Mouse (Mus musculus): Measurements from ENCODE around the gene Ppp4r1. TPM values are rescaled to one million over a fixed set of nuclear protein-coding genes. Genes with fewer than 3 reads are reported as not detected.

Ppp4r1 gene
- total RNA-seq, 2 experiments from 2014 or later = 12.0 to 24.7 TPM

- ATAC-seq (replicated peaks; ENCODE audit: low FRiP score, poor library complexity, severe bottlenecking) = no peak
Observed at GRCm38 (mm10) chr17:65796056-65796455, 13.7 kb downstream of the Ppp4r1 start.

DNA sequence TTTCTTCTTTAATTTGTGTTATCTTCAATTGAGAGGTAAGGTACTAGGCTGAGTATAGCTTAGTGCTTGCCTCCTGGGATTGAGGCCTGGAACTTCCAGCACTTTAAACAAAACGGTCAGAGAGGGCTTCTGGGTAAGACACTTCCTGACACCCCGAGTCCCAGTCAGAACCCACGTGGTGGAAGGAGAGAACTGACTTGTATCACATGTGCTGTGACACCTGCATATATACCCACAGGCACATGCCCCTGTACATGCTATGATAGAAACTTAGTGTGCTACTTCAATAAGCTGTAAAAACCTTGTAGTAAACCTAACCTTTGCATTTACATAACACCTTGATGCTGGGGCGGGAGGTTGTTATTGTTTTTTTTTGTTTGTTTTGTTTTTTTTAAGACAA lies 16.1 kb downstream of the Ppp4r1 start:
- no peak for ATAC-seq (replicated peaks; ENCODE audit: low FRiP score, poor library complexity, severe bottlenecking)

DNA sequence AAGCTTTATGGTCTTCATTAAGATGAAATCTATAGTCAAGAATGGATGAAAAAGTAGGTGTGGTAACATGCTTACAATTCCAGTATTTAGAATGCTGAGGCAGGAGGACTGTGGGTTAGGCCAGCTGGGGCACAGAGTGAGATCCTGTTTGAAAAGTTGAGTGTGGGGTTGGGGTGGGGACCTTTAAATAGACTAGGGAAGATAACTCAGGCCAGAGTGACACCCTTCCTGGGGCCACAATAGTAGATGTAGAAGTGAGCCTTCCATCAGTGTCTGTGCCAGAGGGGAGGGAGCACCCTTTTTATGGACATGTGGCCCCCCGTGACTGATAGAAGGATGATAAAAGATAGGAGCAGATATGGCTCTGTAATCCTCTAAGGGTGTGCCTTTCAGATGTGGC lies 17.0 kb downstream of the Ppp4r1 start:
- no peak for ATAC-seq (replicated peaks; ENCODE audit: low FRiP score, poor library complexity, severe bottlenecking)

DNA sequence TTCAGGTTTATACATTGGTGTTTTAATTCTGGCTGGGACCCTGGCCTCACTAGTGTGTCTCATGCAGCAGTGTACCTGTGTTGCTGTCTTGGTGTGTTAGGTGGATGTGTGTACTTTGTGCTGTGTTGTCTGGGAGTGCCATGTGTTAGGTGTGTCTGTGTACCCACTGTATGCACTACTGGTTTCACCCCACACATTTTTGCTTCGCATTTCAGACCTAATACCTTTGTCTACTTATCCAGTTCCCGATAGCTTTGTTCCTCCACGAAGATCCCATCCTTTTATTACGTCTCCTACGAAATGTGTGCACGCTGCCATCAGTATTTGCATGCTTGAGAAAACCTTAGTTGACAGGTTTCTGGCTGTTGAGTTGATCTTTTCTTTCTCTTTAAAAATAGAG lies 18.1 kb downstream of the Ppp4r1 start:
- ATAC-seq (replicated peaks; ENCODE audit: low FRiP score, poor library complexity, severe bottlenecking) = no peak

- no peak for ATAC-seq (replicated peaks; ENCODE audit: low FRiP score, poor library complexity, severe bottlenecking)
Observed at GRCm38 (mm10) chr17:65802026-65802425, 19.7 kb downstream of the Ppp4r1 start.

- no peak for ATAC-seq (replicated peaks; ENCODE audit: low FRiP score, poor library complexity, severe bottlenecking)
Observed at GRCm38 (mm10) chr17:65805966-65806365, 23.6 kb downstream of the Ppp4r1 start.

GRCm38 (mm10) chr17:65806416-65806815 lies 24.0 kb downstream of the Ppp4r1 start:
- no peak for ATAC-seq (replicated peaks; ENCODE audit: low FRiP score, poor library complexity, severe bottlenecking)

- ATAC-seq (replicated peaks; ENCODE audit: low FRiP score, poor library complexity, severe bottlenecking) = no peak
Observed at GRCm38 (mm10) chr17:65811032-65811431, 28.7 kb downstream of the Ppp4r1 start.

- no peak for ATAC-seq (replicated peaks; ENCODE audit: low FRiP score, poor library complexity, severe bottlenecking)
Observed at GRCm38 (mm10) chr17:65813763-65814162, 31.4 kb downstream of the Ppp4r1 start.

- ATAC-seq (replicated peaks; ENCODE audit: low FRiP score, poor library complexity, severe bottlenecking) = no peak
Observed at GRCm38 (mm10) chr17:65820197-65820596, 37.8 kb downstream of the Ppp4r1 start.

DNA sequence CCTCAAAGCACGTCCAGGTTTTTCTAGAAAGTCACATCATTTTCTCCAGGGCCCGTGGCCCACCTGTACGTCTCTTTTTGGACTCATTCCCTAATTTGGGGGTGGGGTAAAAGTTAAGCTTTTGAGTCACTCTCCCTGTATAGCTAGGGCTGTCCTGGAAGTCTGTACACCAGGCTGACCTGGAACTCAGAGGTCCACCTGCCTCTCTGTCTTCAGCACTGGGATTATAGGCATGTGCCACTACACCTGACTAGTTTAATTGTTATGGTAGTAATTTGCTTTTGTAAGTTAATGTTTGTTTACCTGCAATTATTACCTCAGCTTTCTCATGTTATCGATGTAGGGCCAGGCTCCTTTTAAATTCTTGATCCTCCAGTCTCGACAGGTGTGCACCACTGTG lies 40.0 kb downstream of the Ppp4r1 start:
- no peak for ATAC-seq (replicated peaks; ENCODE audit: low FRiP score, poor library complexity, severe bottlenecking)

- ATAC-seq (replicated peaks; ENCODE audit: low FRiP score, poor library complexity, severe bottlenecking) = no peak
Observed at GRCm38 (mm10) chr17:65824246-65824645, 41.9 kb downstream of the Ppp4r1 start.

- ATAC-seq (replicated peaks; ENCODE audit: low FRiP score, poor library complexity, severe bottlenecking) = 0 out of 2 replicates have a peak, but pooled peaks have one; percentile 42
Observed at GRCm38 (mm10) chr17:65826257-65826656, 43.9 kb downstream of the Ppp4r1 start.

DNA sequence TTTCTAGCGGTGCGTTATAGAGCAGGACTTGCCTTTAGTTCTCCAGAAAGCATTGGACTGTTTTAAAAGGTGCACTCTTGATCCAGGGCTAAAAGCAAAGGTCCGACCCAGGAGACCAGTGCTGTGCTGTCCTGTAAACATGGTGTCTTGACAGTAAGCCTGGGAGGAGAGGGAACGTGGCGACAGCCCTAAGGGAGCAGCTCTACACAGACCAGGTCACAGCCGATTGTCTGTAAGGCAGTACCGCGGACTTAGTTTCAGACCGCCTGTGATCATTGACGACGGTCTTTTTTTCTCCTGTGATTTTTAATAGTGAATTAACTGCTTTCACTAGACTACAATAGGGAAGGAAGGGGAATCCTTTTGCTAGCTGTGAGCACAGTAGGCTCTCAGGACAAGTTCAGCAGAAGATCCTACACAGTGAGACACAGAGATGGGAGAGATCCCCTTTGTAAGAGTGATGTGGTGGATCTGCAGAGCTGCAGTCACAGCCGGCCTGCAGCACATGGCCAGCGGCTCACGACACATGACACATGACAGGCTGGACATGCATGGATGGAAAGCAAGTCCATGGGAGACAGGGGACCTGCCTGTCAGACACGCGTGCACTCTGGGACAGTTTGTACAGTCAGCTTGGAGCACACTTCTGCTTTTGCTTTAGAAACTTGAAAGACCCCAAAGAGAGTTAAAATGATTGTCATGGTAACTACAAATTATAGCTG lies 44.9 kb downstream of the Ppp4r1 start:
- 0 out of 2 replicates have a peak, but pooled peaks have one; percentile 30 for ATAC-seq (replicated peaks; ENCODE audit: low FRiP score, poor library complexity, severe bottlenecking)

DNA sequence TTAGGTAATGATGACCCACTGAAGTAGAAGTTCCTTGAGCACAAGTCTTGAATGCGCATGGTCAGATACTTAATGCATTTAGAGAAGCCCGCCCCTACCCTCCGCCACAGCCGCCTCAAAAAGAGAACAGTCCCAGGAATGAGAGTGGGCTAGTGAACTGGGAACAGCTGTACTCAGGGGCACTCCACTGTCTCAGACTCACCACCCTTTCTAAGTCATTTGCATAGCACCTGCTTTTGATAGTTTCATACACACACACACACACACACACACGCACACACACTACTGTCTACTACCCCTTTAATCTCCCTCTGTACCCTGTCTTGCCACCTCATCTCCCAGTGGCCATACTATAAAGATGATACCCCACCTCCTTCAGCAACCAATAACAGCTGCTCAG lies 45.5 kb downstream of the Ppp4r1 start:
- ATAC-seq (replicated peaks; ENCODE audit: low FRiP score, poor library complexity, severe bottlenecking) = no peak

DNA sequence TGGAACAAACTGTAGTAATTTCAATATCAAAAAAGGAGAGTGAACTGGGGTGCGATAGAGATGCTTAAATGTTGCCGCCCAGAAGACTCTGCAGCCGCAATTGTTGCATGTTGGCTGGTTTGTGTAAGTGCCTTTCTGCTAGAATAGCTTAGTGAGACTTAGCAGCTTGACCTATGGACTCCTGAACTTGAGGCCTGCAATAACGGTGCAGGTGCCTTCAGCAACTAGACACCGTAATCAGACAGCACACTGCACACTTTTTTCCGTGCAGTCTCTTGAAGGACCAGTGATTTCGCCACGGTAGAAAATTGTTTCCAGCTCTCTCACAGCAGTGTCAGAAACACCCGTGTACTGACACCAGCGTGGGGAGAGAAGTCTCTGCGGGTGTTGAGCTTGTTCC lies 46.6 kb downstream of the Ppp4r1 start:
- no peak for ATAC-seq (replicated peaks; ENCODE audit: low FRiP score, poor library complexity, severe bottlenecking)

GRCm38 (mm10) chr17:65830216-65830863 lies 48.0 kb downstream of the Ppp4r1 start:
- no peak for ATAC-seq (replicated peaks; ENCODE audit: low FRiP score, poor library complexity, severe bottlenecking)

- no peak for ATAC-seq (replicated peaks; ENCODE audit: low FRiP score, poor library complexity, severe bottlenecking)
Observed at GRCm38 (mm10) chr17:65833891-65834290, 51.5 kb downstream of the Ppp4r1 start.

GRCm38 (mm10) chr17:65836746-65837145 lies 54.4 kb downstream of the Ppp4r1 start:
- ATAC-seq (replicated peaks; ENCODE audit: low FRiP score, poor library complexity, severe bottlenecking) = no peak

DNA sequence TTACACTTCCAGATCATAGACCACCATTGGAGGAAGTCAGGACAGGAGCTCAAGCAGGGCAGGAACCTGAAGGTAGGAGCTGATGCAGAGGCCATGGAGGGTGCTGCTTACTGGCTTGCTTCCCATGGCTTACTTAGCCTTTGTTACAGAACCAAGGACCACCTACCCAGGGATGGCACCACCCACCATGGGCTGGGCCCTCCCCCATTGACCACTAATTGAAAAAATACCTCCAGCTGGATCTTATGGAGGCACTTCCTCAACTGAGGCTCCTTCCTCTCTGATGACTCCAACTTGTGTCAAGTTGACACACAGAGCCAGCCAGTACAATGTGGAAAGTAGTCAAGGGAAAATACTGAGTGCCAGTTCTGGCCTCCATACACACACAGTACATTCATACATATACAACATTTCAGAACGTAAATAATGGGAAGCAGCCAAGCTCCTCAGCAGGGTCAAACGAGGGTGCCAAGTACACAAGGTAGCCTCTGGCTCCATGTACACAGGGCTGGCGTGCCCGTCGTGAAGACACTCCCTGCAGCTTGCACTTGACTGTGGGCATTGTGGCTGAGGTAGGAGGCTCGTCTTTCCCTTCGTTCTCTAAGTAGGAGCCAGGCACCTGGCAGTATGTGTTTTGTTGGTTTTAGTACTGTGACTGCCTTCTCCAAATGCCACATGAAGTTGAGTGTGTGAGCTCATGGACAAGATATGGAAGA lies 57.3 kb downstream of the Ppp4r1 start:
- ATAC-seq (replicated peaks; ENCODE audit: low FRiP score, poor library complexity, severe bottlenecking) = no peak
